Mouse (Mus musculus) E14TG2a.4 (cell line): ENCODE data around the gene Cyb5r3.

ENCODE experiments used
- CTCF ChIP-seq: conservative IDR thresholded peaks from 2 replicates; pipeline ENCODE4 v1.5.1; 2014; ENCODE audit warnings: low read length
- NANOG ChIP-seq: IDR thresholded peaks from 2 replicates; pipeline ENCODE4 v1.6.1; 2014; ENCODE audit warnings: borderline replicate concordance, low read length, mixed read lengths
- POU5F1 ChIP-seq: IDR thresholded peaks from 2 replicates; pipeline ENCODE4 v1.6.1; 2014; ENCODE audit warnings: low read length, borderline replicate concordance

GRCm38 (mm10) chr15:83158587-83159160 is 13.7 kb downstream of the Cyb5r3 start:
- TF ChIP-seq CTCF, result no peak
- no peak for TF ChIP-seq NANOG
- no peak for TF ChIP-seq POU5F1
